Mouse (Mus musculus) kidney, embryonic 16.5 days (tissue): ENCODE measurements around the gene Map3k7cl. TPM values are rescaled to one million over a fixed set of nuclear protein-coding genes. Genes with fewer than 3 reads are reported as not detected.

Experiments
- ATAC-seq: fragments of 200-750 bp; cut with Nextera tagmentation; 2 replicates; pipeline ENCODE4 v1.8.0; 2017; ENCODE audit warnings: moderate TSS enrichment; ENCODE audit not compliant: low FRiP score, low TSS enrichment
- H3K27ac ChIP-seq: fragments of 300-500 bp; sonication (generic); 2 replicates; pipeline ENCODE4 v1.5.1; 2014; ENCODE audit warnings: low read length
- H3K27me3 ChIP-seq: fragments of 300-500 bp; sonication (generic); 2 replicates; pipeline ENCODE4 v1.6.1; 2014; ENCODE audit warnings: low read length, control low read depth, mixed read lengths; ENCODE audit not compliant: insufficient read depth
- H3K36me3 ChIP-seq: fragments of 300-500 bp; sonication (generic); 2 replicates; pipeline ENCODE4 v1.6.1; 2014; ENCODE audit warnings: low read length, control low read depth, mixed read lengths; ENCODE audit not compliant: insufficient read depth
- H3K4me1 ChIP-seq: fragments of 300-500 bp; sonication (generic); 2 replicates; pipeline ENCODE4 v1.6.1; 2014; ENCODE audit warnings: low read length, control low read depth, mixed read lengths; ENCODE audit not compliant: insufficient read depth
- H3K4me2 ChIP-seq: fragments of 300-500 bp; sonication (generic); replicated peaks from 2 replicates; pipeline ENCODE4 v1.6.1; 2014; ENCODE audit warnings: low read depth, low read length
- H3K4me3 ChIP-seq: fragments of 300-500 bp; sonication (generic); 2 replicates; pipeline ENCODE4 v1.5.1; 2014; ENCODE audit warnings: mild to moderate bottlenecking, low read length
- H3K9ac ChIP-seq: fragments of 300-500 bp; sonication (generic); replicated peaks from 2 replicates; pipeline ENCODE4 v1.6.1; 2014; ENCODE audit warnings: low read length
- H3K9me3 ChIP-seq: fragments of 300-500 bp; sonication (generic); 2 replicates; pipeline ENCODE4 v1.6.1; 2016; ENCODE audit warnings: low read length, control low read depth
- WGBS: fragments of 180-500 bp; shearing (Covaris S2); extraction: QIAGEN DNeasy Blood & Tissue Kit; methylation state at CpG from one replicate; pipeline ENCODE4 v1.1.7; 2014; 5-methylcytosine and 5-hydroxymethylcytosine counted together
- polyA plus RNA-seq: library from polyadenylated mRNA; unstranded; fragments of >200 nt; fragmentation: Nextera tagmentation; extraction: Ambion mirVana; gene quantifications from 2 replicates; pipeline ENCODE4 v1.2.1, GENCODE M21; 2015

Gene Map3k7cl
- polyA plus RNA-seq, 1 experiment from 2014 or later = 1.7 TPM

- Histone ChIP-seq H3K36me3 (no peaks in the 10 kb centered on the region), H3K9ac (no peak overlapping the region), H3K4me1 (no peaks in the 10 kb centered on the region), H3K9me3 (peaks cover 10% of the 10 kb centered on the region), H3K4me3 (no peak overlapping the region), H3K27ac (no peak overlapping the region), H3K27me3 (no peaks in the 10 kb centered on the region), H3K4me2 (no peak overlapping the region)
- 84% methylated on average over 3 of the region's 3 CpGs for WGBS
- ATAC-seq = no peak
Measured at GRCm38 (mm10) chr16:87625341-87625740, 72.2 kb downstream of the Map3k7cl start.

GRCm38 (mm10) chr16:87625816-87626215 lies 72.7 kb downstream of the Map3k7cl start:
- Histone ChIP-seq H3K27ac (no peak overlapping the region), H3K36me3 (no peaks in the 10 kb centered on the region), H3K4me2 (no peak overlapping the region), H3K9me3 (peaks cover 10% of the 10 kb centered on the region), H3K27me3 (no peaks in the 10 kb centered on the region), H3K9ac (no peak overlapping the region), H3K4me3 (no peak overlapping the region), H3K4me1 (no peaks in the 10 kb centered on the region)
- no peak for ATAC-seq
- 91% methylated on average over 8 of the region's 8 CpGs for WGBS

- H3K9ac ChIP-seq = no peak overlapping the region
- H3K9me3 ChIP-seq = peaks cover 10% of the 10 kb centered on the region
- no peak overlapping the region for H3K4me2 ChIP-seq
- no peaks in the 10 kb centered on the region for H3K4me1 ChIP-seq
- no peak overlapping the region for H3K27ac ChIP-seq
- no peaks in the 10 kb centered on the region for H3K36me3 ChIP-seq
- WGBS = 95% methylated on average over 4 of the region's 4 CpGs
- H3K27me3 ChIP-seq = no peaks in the 10 kb centered on the region
- H3K4me3 ChIP-seq = no peak overlapping the region
- no peak for ATAC-seq
Measured at GRCm38 (mm10) chr16:87626696-87627095, 73.6 kb downstream of the Map3k7cl start.

- H3K9me3 ChIP-seq = no peaks in the 10 kb centered on the region
- no peak overlapping the region for H3K27ac ChIP-seq
- H3K4me1 ChIP-seq = peaks cover 3% of the 10 kb centered on the region; the same call in 1 of the 2 replicates
- no peak overlapping the region for H3K4me3 ChIP-seq
- no peaks in the 10 kb centered on the region for H3K27me3 ChIP-seq
- H3K4me2 ChIP-seq = no peak overlapping the region
- no peak overlapping the region for H3K9ac ChIP-seq
- no peaks in the 10 kb centered on the region for H3K36me3 ChIP-seq
- no peak for ATAC-seq
Measured at GRCm38 (mm10) chr16:87634709-87635108, 81.6 kb downstream of the Map3k7cl start.

GRCm38 (mm10) chr16:87635213-87635755 lies 82.2 kb downstream of the Map3k7cl start:
- Histone ChIP-seq H3K9me3 (no peaks in the 10 kb centered on the region), H3K27ac (no peak overlapping the region), H3K9ac (no peak overlapping the region), H3K4me3 (no peak overlapping the region), H3K4me2 (no peak overlapping the region), H3K27me3 (no peaks in the 10 kb centered on the region), H3K36me3 (no peaks in the 10 kb centered on the region), H3K4me1 (peaks cover 3% of the 10 kb centered on the region; the same call in 1 of the 2 replicates)
- 81% methylated on average over 6 of the region's 6 CpGs for WGBS
- ATAC-seq = no peak

- WGBS = 55% methylated on average over 4 of the region's 4 CpGs
- H3K27me3 ChIP-seq = no peaks in the 10 kb centered on the region
- H3K4me3 ChIP-seq = no peak overlapping the region
- H3K9ac ChIP-seq = no peak overlapping the region
- H3K27ac ChIP-seq = no peak overlapping the region
- H3K9me3 ChIP-seq = no peaks in the 10 kb centered on the region
- H3K4me2 ChIP-seq = no peak overlapping the region
- H3K4me1 ChIP-seq = peaks cover 3% of the 10 kb centered on the region; the same call in 1 of the 2 replicates
- peak; percentile 31; the same call in 1 of the 2 replicates for ATAC-seq
- H3K36me3 ChIP-seq = no peaks in the 10 kb centered on the region
Measured at GRCm38 (mm10) chr16:87635841-87636240, 82.7 kb downstream of the Map3k7cl start.

- Histone ChIP-seq H3K36me3 (no peaks in the 10 kb centered on the region), H3K27ac (no peak overlapping the region), H3K9ac (no peak overlapping the region), H3K4me3 (no peak overlapping the region), H3K4me1 (peaks cover 3% of the 10 kb centered on the region; the same call in 1 of the 2 replicates), H3K27me3 (no peaks in the 10 kb centered on the region), H3K4me2 (no peak overlapping the region), H3K9me3 (no peaks in the 10 kb centered on the region)
- no peak for ATAC-seq
- 30% methylated on average over 1 of the region's 1 CpGs for WGBS
Measured at GRCm38 (mm10) chr16:87638098-87638497, 85.0 kb downstream of the Map3k7cl start.

- 89% methylated on average over 7 of the region's 7 CpGs for WGBS
- H3K27ac ChIP-seq = no peak overlapping the region
- H3K4me1 ChIP-seq = peaks cover 9% of the 10 kb centered on the region
- H3K9ac ChIP-seq = no peak overlapping the region
- no peak overlapping the region for H3K4me2 ChIP-seq
- no peaks in the 10 kb centered on the region for H3K9me3 ChIP-seq
- no peak for ATAC-seq
- no peaks in the 10 kb centered on the region for H3K27me3 ChIP-seq
- H3K36me3 ChIP-seq = no peaks in the 10 kb centered on the region
- no peak overlapping the region for H3K4me3 ChIP-seq
Measured at GRCm38 (mm10) chr16:87642234-87642633, 89.1 kb downstream of the Map3k7cl start.

GRCm38 (mm10) chr16:87644111-87644770 lies 91.1 kb downstream of the Map3k7cl start:
- Histone ChIP-seq H3K9ac (no peak overlapping the region), H3K4me3 (no peak overlapping the region), H3K4me1 (peaks cover 6% of the 10 kb centered on the region; the same call in 1 of the 2 replicates), H3K4me2 (no peak overlapping the region), H3K27me3 (no peaks in the 10 kb centered on the region), H3K36me3 (no peaks in the 10 kb centered on the region), H3K27ac (no peak overlapping the region), H3K9me3 (no peaks in the 10 kb centered on the region)
- 49% methylated on average over 14 of the region's 14 CpGs for WGBS
- ATAC-seq = no peak
